Mouse (Mus musculus) ES-E14 (cell line): ENCODE measurements around the gene Usp7. TPM values are rescaled to one million over a fixed set of nuclear protein-coding genes. Genes with fewer than 3 reads are reported as not detected.

Experiments
- DNase-seq: peaks from one replicate; pipeline ENCODE4 v3.0.0-alpha.2; 2013; ENCODE audit warnings: low read depth, low spot score
- H3K27ac ChIP-seq: 2 replicates; pipeline ENCODE4 v1.5.1; 2012; ENCODE audit warnings: low read depth, mild to moderate bottlenecking, low read length, moderate library complexity, mixed read lengths; ENCODE audit not compliant: poor library complexity, insufficient read depth, severe bottlenecking
- H3K36me3 ChIP-seq: 2 replicates; pipeline ENCODE4 v1.6.1; 2012; ENCODE audit warnings: mild to moderate bottlenecking, low read length, moderate library complexity, mixed read lengths; ENCODE audit not compliant: control insufficient read depth, poor library complexity, insufficient read depth, severe bottlenecking
- H3K4me1 ChIP-seq, 2 experiments: fragments of 150-350 bp in 1 of 2; sonication (generic) in 1 of 2; 2 replicates each; pipeline ENCODE4 v1.6.1; 2012; ENCODE audit warnings: low read length in 2 of 2, mild to moderate bottlenecking in 1 of 2, mixed read lengths in 1 of 2; ENCODE audit not compliant: control insufficient read depth in 2 of 2, insufficient read depth in 2 of 2, poor library complexity in 1 of 2
- H3K4me3 ChIP-seq, 2 experiments: fragments of 150-350 bp in 1 of 2; sonication (generic) in 1 of 2; 2 replicates each; pipeline ENCODE4 v1.5.1; 2012; ENCODE audit warnings: low read length in 2 of 2, low read depth in 1 of 2, mild to moderate bottlenecking in 1 of 2, mixed read lengths in 1 of 2; ENCODE audit not compliant: insufficient read depth in 1 of 2, poor library complexity in 1 of 2, severe bottlenecking in 1 of 2
- H3K9ac ChIP-seq: 2 replicates; pipeline ENCODE4 v1.6.1; 2012; ENCODE audit warnings: low read depth, mild to moderate bottlenecking, low read length, mixed read lengths; ENCODE audit not compliant: poor library complexity, insufficient read depth, severe bottlenecking
- H3K9me3 ChIP-seq: fragments of 150-350 bp; sonication (generic); 2 replicates; pipeline ENCODE4 v1.6.1; 2012; ENCODE audit warnings: low read depth, mild to moderate bottlenecking, low read length; ENCODE audit not compliant: control insufficient read depth, insufficient read depth
- CHD2 ChIP-seq: IDR thresholded peaks from 2 replicates; pipeline ENCODE4 v1.6.1; 2014; ENCODE audit warnings: mild to moderate bottlenecking, low read depth, low read length, inconsistent platforms
- HCFC1 ChIP-seq: IDR thresholded peaks from 2 replicates; pipeline ENCODE4 v1.6.1; 2012; ENCODE audit warnings: low read length, inconsistent platforms, borderline replicate concordance; ENCODE audit not compliant: insufficient read depth
- MAFK ChIP-seq: IDR thresholded peaks from 2 replicates; pipeline ENCODE4 v1.6.1; 2014; ENCODE audit warnings: mild to moderate bottlenecking, low read depth, low read length, inconsistent platforms; ENCODE audit not compliant: insufficient read depth
- ZC3H11A ChIP-seq: IDR thresholded peaks from 2 replicates; pipeline ENCODE4 v1.6.1; 2012; ENCODE audit warnings: low read depth, mild to moderate bottlenecking, inconsistent platforms, low read length, borderline replicate concordance
- ZNF384 ChIP-seq: IDR thresholded peaks from 2 replicates; pipeline ENCODE4 v1.6.1; 2012; ENCODE audit warnings: low read depth, low read length, inconsistent platforms
- in situ Hi-C, 2 experiments: fragments of 600-800 bp; cut with MboI; formaldehyde crosslinking; loops; one replicate each; pipeline ENCODE4 v1.15.1; 2025; ENCODE audit warnings: low sequenced_read_pairs in 2 of 2, inconsistent platforms in 1 of 2; ENCODE audit not compliant: unreplicated experiment in 2 of 2
- total RNA-seq: library from RNA; depleted of rRNA; stranded (reverse); fragments of 300-350 nt; gene quantifications from 2 replicates; pipeline ENCODE4 v1.2.3, GENCODE M21; 2012

Gene Usp7
- total RNA-seq, 1 experiment = 242 TPM

- Histone ChIP-seq H3K27ac (no peak overlapping the region), H3K4me3 (no peak overlapping the region), H3K36me3 (peaks cover 30% of the 10 kb centered on the region), H3K4me1 (peaks cover 14 to 31% of the 10 kb centered on the region in 2 experiments), H3K9me3 (no peaks in the 10 kb centered on the region), H3K9ac (no peak overlapping the region)
- in situ Hi-C loops = no loop called here
- no peak for DNase-seq
- TF ChIP-seq ZC3H11A (no peak), ZNF384 (no peak), CHD2 (no peak), MAFK (no peak), HCFC1 (no peak)
Observed at GRCm38 (mm10) chr16:8731630-8732029, 60.5 kb downstream of the Usp7 start.

- no peak for TF ChIP-seq ZNF384
- no peak for TF ChIP-seq ZC3H11A
- no peak for TF ChIP-seq MAFK
- TF ChIP-seq CHD2 = no peak
- no peak for TF ChIP-seq HCFC1
- 0 out of 4 replicates have a peak overlapping the region, but pooled peaks of 1 of the 2 experiments have one; percentile 3 for H3K4me3 ChIP-seq
- no peak for DNase-seq
- H3K4me1 ChIP-seq = peaks cover 21 to 23% of the 10 kb centered on the region in 2 experiments
- H3K36me3 ChIP-seq = peaks cover 18% of the 10 kb centered on the region
- in situ Hi-C loops = no loop called here
- no peaks in the 10 kb centered on the region for H3K9me3 ChIP-seq
- no peak overlapping the region for H3K27ac ChIP-seq
- no peak overlapping the region; the same call in 1 of the 2 replicates for H3K9ac ChIP-seq
Observed at GRCm38 (mm10) chr16:8728111-8728748, 63.9 kb downstream of the Usp7 start.

- in situ Hi-C loops = no loop called here
- H3K36me3 ChIP-seq = peaks cover 12% of the 10 kb centered on the region
- DNase-seq = no peak
- H3K9ac ChIP-seq = no peak overlapping the region
- H3K4me1 ChIP-seq = peaks cover 16 to 23% of the 10 kb centered on the region in 2 experiments
- no peak overlapping the region for H3K4me3 ChIP-seq
- H3K9me3 ChIP-seq = no peaks in the 10 kb centered on the region
- H3K27ac ChIP-seq = no peak overlapping the region
- TF ChIP-seq ZC3H11A (no peak), ZNF384 (no peak), CHD2 (no peak), MAFK (no peak), HCFC1 (no peak)
Observed at GRCm38 (mm10) chr16:8725807-8726206, 66.3 kb downstream of the Usp7 start.

- TF ChIP-seq ZC3H11A (no peak), CHD2 (no peak), MAFK (0 out of 2 replicates have a peak, but pooled peaks have one; percentile 42)
- no peak for DNase-seq
- Histone ChIP-seq H3K4me3 (0 out of 4 replicates have a peak overlapping the region, but pooled peaks of 1 of the 2 experiments have one; percentile 2), H3K9me3 (no peaks in the 10 kb centered on the region), H3K36me3 (peaks cover 9% of the 10 kb centered on the region), H3K4me1 (peaks cover 16 to 23% of the 10 kb centered on the region in 2 experiments), H3K27ac (peak overlapping the region; percentile 17; the same call in 1 of the 2 replicates), H3K9ac (no peak overlapping the region)
- in situ Hi-C loops = no loop called here
Observed at GRCm38 (mm10) chr16:8724031-8724430, 68.1 kb downstream of the Usp7 start.

- H3K9me3 ChIP-seq = no peaks in the 10 kb centered on the region
- no peak overlapping the region for H3K9ac ChIP-seq
- DNase-seq = no peak
- in situ Hi-C loops = no loop called here
- TF ChIP-seq CHD2 (no peak), ZNF384 (no peak), ZC3H11A (no peak), MAFK (no peak), HCFC1 (no peak)
- peaks cover 5 to 19% of the 10 kb centered on the region in 2 experiments for H3K4me1 ChIP-seq
- peaks cover 16% of the 10 kb centered on the region for H3K36me3 ChIP-seq
- H3K27ac ChIP-seq = no peak overlapping the region
- H3K4me3 ChIP-seq = no peak overlapping the region
Observed at GRCm38 (mm10) chr16:8720447-8720846, 71.7 kb downstream of the Usp7 start.
